Mouse (Mus musculus) G1E-ER4 (cell line): Measurements from ENCODE around the gene Mid1. TPM values are rescaled to one million over a fixed set of nuclear protein-coding genes. Genes with fewer than 3 reads are reported as not detected.

ENCODE experiments used
- GATA1 ChIP-seq: IDR thresholded peaks from one replicate; pipeline ENCODE4 v1.8.0; 2012; ENCODE audit warnings: low read length, inconsistent platforms
- polyA plus RNA-seq: library from polyadenylated mRNA; stranded (reverse); fragments of >175 nt; gene quantifications from 2 replicates; pipeline ENCODE4 v1.2.3, GENCODE M21; 2012

The Mid1 gene
- polyA plus RNA-seq, 1 experiment = 0.05 TPM

DNA sequence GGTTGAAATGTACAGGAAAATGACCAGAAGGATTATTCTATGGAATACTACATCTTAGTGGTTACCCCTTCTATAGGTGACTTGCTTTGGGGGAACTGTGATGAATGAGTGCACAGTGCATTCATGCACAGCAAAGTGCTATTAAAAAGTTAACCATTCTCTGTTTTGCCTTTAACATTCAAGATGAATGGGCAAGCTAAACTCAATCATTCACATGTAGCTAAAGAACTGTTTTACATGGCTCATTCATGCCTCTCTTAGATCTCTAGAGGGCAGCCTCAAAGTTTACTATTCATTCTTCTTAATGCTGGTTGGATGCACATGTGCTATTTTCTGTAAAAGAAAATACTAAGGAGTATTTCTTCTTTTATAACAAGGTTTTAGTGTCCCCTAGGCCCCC is 217.9 kb downstream of the Mid1 start:
- TF ChIP-seq GATA1 = no peak

DNA sequence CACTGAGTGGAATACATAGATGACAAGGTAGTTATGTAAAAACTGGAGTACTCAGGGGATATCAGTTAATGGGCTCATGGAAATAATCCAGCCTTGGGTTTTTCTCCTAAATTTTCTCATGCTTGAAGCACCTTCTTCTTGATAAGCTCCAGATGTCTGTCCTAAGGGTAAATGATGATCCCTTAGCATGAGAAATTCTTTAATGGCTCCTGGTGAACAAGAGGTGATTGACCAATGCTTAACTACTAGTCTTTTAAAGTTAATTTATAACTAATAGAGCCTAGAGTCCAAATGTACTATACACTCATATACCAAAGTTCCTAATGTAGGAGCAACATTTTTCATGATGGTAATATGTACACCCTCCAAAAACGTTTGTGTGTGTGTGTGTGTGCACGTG is 218.7 kb downstream of the Mid1 start:
- TF ChIP-seq GATA1 = no peak

- TF ChIP-seq GATA1 = no peak
Observed at GRCm38 (mm10) chrX:169906054-169906508, 221.1 kb downstream of the Mid1 start.

DNA sequence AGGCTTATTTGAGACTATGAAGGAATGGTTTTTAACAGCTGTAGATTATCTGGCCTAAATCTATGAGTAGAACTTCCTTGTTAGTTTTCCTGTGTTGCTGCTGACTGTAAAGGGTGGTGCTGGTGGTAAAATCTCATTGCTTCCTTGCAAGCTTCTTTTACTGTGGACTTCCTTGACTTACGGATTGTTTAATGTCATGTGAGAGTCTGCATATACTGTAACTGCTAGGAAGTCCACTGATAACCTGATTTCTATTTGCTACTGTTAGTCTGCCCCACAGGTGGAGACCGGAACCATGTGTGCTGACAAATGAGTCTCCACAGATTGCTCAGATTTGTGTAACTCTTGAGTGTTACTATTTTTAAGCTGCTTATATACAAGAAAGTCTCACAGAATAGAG is 224.9 kb downstream of the Mid1 start:
- no peak for TF ChIP-seq GATA1

GRCm38 (mm10) chrX:169915738-169916137 is 230.7 kb downstream of the Mid1 start:
- TF ChIP-seq GATA1 = no peak

DNA sequence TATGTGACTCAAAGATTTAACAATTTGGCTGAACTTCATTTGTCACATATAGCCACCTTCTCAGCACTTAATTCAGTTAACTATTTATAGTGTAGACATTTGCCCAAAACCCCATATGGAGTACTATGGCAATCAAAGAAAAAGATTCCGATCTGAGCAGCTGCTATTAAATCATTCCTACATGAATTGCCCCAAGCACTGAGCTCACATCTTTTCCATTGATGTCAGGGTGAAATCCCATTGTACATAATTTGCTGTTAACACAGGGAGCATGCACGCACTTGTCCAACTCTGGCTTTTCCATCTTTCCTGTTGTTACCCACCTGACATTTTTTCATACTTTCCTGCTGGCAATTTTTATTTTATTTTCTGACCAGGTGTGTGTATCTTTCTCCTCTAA is 237.5 kb downstream of the Mid1 start:
- no peak for TF ChIP-seq GATA1

DNA sequence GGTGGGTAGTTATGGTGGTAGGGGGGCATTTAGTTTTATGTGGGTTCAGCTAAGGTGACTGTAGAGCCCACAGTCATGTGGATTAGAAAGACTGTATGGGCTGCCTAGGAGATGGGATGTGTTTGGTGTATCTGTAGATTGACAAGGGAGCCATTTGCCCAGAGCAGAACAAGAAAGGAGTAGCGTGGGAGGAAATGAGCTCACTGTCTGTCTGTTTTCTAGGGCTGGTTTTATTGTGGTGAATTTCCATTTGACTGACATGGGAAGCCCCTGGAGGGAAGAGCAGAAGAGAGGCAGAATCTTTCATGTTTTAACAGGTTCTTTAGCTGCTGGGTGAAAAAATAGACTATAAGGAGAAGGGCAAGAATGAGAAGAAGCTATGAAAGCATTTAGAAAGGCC is 238.4 kb downstream of the Mid1 start:
- TF ChIP-seq GATA1 = no peak

DNA sequence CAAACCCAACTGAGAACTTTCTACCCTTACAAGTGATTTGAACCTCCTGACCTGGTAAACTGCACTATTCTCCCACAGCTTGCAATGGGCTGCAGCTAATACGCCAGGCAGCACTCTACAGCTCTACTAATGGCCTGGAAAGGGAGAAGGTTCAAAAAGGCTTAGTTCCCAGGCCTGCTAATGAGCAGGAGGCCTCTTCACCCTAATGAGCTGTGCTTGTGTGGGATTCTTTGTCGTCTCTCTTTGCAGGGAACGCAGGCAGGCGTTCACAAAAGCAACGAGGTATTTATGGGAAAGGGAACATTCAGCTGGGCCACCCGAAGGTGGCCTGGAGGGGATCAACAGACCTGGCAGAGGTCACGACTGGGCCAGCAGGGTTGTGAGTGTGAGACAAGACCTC is 240.6 kb downstream of the Mid1 start:
- TF ChIP-seq GATA1 = no peak

DNA sequence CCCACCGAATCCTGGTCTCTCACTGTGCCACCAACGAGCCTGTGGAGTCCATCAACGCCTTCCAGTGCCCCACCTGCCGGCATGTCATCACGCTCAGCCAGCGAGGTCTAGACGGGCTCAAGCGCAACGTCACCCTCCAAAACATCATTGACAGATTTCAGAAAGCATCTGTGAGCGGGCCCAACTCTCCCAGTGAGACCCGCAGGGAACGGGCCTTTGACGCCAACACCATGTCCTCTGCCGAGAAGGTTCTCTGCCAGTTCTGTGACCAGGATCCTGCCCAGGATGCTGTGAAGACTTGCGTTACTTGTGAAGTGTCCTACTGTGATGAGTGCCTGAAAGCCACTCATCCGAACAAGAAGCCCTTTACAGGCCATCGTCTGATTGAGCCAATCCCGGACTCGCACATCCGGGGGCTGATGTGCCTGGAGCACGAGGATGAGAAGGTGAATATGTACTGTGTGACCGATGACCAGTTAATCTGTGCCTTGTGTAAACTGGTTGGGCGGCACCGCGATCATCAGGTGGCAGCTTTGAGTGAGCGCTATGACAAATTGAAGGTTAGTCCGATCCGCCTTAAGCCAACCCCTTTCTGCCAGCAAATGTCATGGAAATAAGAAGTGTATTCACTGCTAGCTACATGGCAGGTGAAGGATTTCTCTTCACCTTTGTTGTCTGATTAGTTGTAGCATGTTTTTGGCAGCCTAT is 242.3 kb downstream of the Mid1 start:
- no peak for TF ChIP-seq GATA1

GRCm38 (mm10) chrX:169930868-169931267 is 245.9 kb downstream of the Mid1 start:
- no peak for TF ChIP-seq GATA1

DNA sequence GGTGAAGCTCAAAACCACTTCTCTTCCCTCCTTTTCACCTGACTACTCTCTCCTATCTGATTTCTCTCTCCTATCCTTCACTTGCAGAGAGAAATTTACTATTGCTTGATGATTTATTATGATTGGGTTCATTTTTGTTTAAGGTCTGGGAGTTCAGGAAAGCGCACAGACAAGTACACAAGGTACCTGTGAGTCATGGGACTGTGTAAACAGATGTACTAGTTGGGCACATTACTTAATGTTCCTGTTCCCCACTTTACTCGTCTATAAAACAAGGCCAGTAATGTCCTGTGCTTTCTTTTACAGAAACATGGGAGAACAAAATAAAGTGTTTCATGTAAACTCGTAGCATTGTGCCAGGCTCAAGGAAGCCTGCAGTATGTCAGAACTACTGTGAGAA is 248.2 kb downstream of the Mid1 start:
- TF ChIP-seq GATA1 = no peak

GRCm38 (mm10) chrX:169937119-169937719 is 252.2 kb downstream of the Mid1 start:
- TF ChIP-seq GATA1 = no peak

DNA sequence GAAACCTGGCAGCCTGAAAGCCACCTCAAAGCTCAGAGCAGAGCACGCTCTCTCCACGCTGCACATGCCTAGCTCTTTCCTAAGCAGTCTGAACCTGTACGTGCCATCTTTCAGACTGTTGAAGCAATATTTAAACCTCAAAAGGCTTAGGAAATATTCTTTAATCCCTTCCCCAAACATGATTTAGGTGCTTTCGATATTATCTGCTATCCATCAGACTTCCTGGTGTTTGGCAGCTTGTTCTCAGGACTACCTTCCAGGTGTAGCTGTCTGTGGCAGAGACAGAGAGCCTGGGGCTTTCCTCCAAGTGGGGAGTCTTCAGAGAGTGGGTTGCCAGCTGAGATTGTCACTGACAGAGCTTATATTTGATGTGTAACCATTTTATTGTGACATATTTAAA is 255.5 kb downstream of the Mid1 start:
- no peak for TF ChIP-seq GATA1

- TF ChIP-seq GATA1 = no peak
Observed at GRCm38 (mm10) chrX:169950596-169950995, 265.6 kb downstream of the Mid1 start.

- no peak for TF ChIP-seq GATA1
Observed at GRCm38 (mm10) chrX:169969337-169969736, 284.3 kb downstream of the Mid1 start.

DNA sequence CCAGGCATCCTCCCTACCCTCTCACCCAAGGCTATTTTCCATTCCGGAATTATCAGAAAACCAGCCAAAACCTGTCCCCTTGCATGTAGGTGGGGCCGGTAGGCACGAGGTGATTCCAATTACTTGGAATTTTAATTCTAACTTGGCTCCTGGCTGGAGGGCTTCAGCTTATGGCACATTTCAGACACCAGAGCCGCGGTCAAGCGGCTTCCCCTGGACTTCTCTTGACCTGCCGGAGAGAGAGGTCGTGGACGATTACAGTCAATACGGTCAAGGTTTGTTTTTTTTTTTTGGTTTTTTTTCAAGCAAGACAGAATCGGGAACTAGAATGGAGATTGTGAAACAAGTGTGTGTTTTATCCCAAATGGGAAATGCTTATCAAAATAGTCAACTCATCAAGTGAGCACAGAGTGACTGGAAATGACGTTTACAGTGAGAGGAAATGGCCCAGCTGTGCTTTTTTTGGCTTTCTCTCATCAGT is 295.9 kb downstream of the Mid1 start:
- no peak for TF ChIP-seq GATA1
